Mouse (Mus musculus) limb, embryonic 12.5 days (tissue): ENCODE measurements around the gene Sorl1. TPM values are rescaled to one million over a fixed set of nuclear protein-coding genes. Genes with fewer than 3 reads are reported as not detected.

Source experiments
- ATAC-seq: fragments of 200-750 bp; cut with Nextera tagmentation; 2 replicates; pipeline ENCODE4 v1.8.0; 2017; ENCODE audit warnings: low read depth, moderate TSS enrichment; ENCODE audit not compliant: insufficient number of reproducible peaks, insufficient read depth, low FRiP score, low TSS enrichment
- H3K27ac ChIP-seq: fragments of 300-500 bp; sonication (generic); 2 replicates; pipeline ENCODE4 v1.5.1; 2016; ENCODE audit warnings: mild to moderate bottlenecking, moderate library complexity
- H3K27me3 ChIP-seq: fragments of 300-500 bp; sonication (generic); 2 replicates; pipeline ENCODE4 v1.6.1; 2016; ENCODE audit warnings: mild to moderate bottlenecking, moderate library complexity
- H3K36me3 ChIP-seq: fragments of 300-500 bp; sonication (generic); 2 replicates; pipeline ENCODE4 v1.6.1; 2016; ENCODE audit warnings: mild to moderate bottlenecking, moderate library complexity
- H3K4me1 ChIP-seq: fragments of 300-500 bp; sonication (generic); replicated peaks from 2 replicates; pipeline ENCODE4 v1.6.1; 2016
- H3K4me2 ChIP-seq: fragments of 300-500 bp; sonication (generic); 2 replicates; pipeline ENCODE4 v1.6.1; 2016; ENCODE audit warnings: mild to moderate bottlenecking, moderate library complexity
- H3K4me3 ChIP-seq: fragments of 300-500 bp; sonication (generic); replicated peaks from 2 replicates; pipeline ENCODE4 v1.5.1; 2016; ENCODE audit warnings: mild to moderate bottlenecking
- H3K9ac ChIP-seq: fragments of 300-500 bp; sonication (generic); replicated peaks from 2 replicates; pipeline ENCODE4 v1.6.1; 2016; ENCODE audit warnings: mild to moderate bottlenecking, moderate library complexity
- H3K9me3 ChIP-seq: fragments of 300-500 bp; sonication (generic); 2 replicates; pipeline ENCODE4 v1.6.1; 2016; ENCODE audit warnings: mild to moderate bottlenecking, moderate library complexity
- WGBS: fragments of 180-500 bp; shearing (Covaris S2); methylation state at CpG from one replicate; pipeline ENCODE4 v1.1.7; 2016; 5-methylcytosine and 5-hydroxymethylcytosine counted together
- polyA plus RNA-seq: library from polyadenylated mRNA; unstranded; fragments of >200 nt; fragmentation: Nextera tagmentation; extraction: Ambion mirVana; gene quantifications from 2 replicates; pipeline ENCODE4 v1.2.1, GENCODE M21; 2016

Gene Sorl1
- polyA plus RNA-seq, 1 experiment from 2014 or later, result 4.6 TPM

DNA sequence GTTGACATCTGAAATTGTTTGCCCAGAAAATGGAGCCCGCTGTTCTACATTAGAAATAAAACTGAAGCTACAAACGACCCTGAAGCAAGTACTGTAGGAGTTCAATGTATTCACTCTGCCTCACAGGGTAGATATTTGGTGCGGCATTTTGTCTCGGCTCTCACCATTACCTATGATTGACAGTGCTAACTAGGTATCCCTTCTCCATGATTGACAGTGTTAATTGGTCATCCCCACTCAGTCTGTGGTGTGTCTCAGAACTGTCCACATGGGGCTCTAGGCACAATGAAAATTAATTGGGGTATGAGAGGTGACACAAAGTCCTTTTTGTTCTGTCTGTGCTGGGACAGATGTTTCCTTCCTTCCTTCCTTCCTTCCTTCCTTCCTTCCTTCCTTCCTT lies 23.9 kb upstream of the Sorl1 start:
- ATAC-seq, result no peak
- Histone ChIP-seq H3K27ac (no peak overlapping the region), H3K4me3 (no peak overlapping the region), H3K4me2 (no peak overlapping the region), H3K9me3 (no peaks in the 10 kb centered on the region), H3K9ac (no peak overlapping the region), H3K36me3 (no peaks in the 10 kb centered on the region), H3K27me3 (no peaks in the 10 kb centered on the region), H3K4me1 (no peaks in the 10 kb centered on the region)
- 87% methylated on average over 4 of the region's 4 CpGs for WGBS

DNA sequence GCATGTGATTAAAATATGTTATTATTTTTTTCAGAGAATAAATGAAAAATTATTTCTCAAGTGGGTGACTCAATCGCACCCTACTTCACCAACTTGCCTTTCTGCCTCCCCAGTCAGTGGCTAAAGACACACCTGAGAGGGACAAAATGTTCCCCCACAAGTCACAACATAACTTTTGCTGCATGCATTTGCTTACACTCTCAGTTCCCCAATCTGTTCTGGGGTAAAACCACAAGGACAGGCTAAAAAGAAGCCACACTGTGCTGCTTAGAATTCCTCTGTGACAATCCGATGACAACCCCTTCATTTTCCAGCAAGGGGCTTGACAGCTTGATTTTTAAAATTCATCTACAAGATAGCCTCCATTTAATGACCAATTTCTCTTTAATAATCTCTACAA lies 22.4 kb upstream of the Sorl1 start:
- H3K9ac ChIP-seq, result no peak overlapping the region
- H3K36me3 ChIP-seq, result no peaks in the 10 kb centered on the region
- 94% methylated on average over 2 of the region's 2 CpGs for WGBS
- no peaks in the 10 kb centered on the region for H3K9me3 ChIP-seq
- no peaks in the 10 kb centered on the region for H3K27me3 ChIP-seq
- no peaks in the 10 kb centered on the region for H3K4me1 ChIP-seq
- no peak for ATAC-seq
- H3K4me3 ChIP-seq, result no peak overlapping the region
- no peak overlapping the region for H3K27ac ChIP-seq
- no peak overlapping the region for H3K4me2 ChIP-seq

DNA sequence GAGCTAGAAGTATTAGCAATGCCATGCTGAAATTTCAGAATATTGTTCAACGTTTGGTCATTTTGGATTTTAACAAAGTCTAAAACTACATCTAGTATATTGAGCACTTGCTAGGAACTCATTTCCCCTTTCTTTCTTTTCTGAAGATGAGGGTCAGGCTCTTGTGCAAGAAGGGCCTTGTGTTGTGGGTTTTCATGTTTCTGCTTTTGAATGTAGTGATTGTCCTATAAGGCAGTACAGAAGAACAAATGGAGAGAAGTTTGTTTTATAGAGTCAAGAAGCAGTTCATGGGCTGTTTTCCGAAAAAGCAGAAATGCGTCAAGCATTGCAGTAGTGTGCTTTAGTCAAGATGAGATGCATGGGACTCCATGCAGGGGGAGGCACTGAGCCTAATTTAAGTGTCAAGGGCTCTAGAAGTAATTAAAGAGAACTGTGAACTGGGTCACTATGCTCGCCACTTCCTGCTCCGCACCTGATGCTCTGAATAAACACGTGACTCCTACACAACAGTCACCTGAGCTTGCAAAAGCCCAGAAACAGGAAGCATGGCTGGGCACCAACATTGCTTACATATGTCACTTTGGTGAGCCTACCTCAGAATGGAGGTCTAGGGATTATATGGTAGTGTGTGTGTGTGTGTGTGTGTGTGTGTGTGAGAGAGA lies 17.6 kb upstream of the Sorl1 start:
- 78% methylated on average over 6 of the region's 6 CpGs for WGBS
- no peaks in the 10 kb centered on the region for H3K36me3 ChIP-seq
- no peaks in the 10 kb centered on the region for H3K9me3 ChIP-seq
- ATAC-seq, result no peak
- no peak overlapping the region for H3K27ac ChIP-seq
- H3K27me3 ChIP-seq, result no peaks in the 10 kb centered on the region
- no peak overlapping the region for H3K9ac ChIP-seq
- H3K4me1 ChIP-seq, result no peaks in the 10 kb centered on the region
- no peak overlapping the region for H3K4me2 ChIP-seq
- no peak overlapping the region for H3K4me3 ChIP-seq

DNA sequence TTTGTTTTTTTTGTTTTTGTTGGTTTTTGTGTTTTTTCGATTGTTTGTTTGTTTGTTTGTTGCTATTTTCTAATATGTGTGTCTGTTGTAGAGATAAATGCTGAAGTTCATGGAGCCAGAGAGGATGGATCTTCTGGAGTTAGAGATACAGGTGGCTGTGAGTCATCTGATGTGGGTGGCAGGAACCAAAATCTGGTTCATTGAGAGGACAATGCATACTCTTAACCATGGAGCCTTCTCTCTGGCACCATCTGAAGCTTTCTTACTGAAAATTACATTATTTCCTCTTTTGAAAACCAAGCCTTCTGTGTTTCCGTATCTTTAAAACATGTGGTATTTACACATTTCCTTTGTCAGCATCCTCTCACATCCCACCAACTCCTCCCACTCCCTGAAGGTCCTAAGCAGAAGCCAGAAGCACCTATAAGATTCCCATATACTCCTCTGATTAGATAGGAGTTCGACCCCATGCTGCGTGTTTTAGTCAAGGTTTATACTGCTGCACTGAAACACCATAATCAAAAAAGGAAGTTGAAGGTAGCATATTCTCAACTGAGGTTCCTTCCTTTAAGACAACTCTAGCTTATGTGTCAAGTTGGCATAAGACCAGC lies 14.3 kb upstream of the Sorl1 start:
- H3K4me3 ChIP-seq, result no peak overlapping the region
- H3K4me2 ChIP-seq, result no peak overlapping the region
- H3K9ac ChIP-seq, result no peak overlapping the region
- no peaks in the 10 kb centered on the region for H3K9me3 ChIP-seq
- H3K27ac ChIP-seq, result no peak overlapping the region
- H3K27me3 ChIP-seq, result no peaks in the 10 kb centered on the region; the same call in 1 of the 2 replicates
- ATAC-seq, result no peak
- no peaks in the 10 kb centered on the region for H3K36me3 ChIP-seq
- 88% methylated on average over 4 of the region's 4 CpGs for WGBS
- no peaks in the 10 kb centered on the region for H3K4me1 ChIP-seq

DNA sequence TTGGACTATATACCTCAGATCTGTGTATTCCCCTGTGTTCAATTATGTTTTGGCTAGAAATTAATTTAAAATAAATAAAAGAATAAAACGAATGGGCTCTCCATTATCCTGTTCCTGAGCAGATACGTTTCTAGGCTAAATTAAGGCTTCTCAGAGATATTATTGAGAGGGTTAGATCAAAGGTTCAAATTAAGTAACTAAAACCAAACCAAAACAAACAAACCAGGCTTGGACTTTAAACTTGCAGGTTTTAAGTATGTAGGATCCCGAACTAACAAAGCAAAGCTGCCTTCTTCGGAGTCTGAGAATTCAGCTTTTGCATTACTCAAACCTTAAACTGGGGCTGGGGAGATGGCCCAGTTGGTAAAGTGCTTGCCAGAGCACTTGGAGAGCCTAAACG lies 13.5 kb upstream of the Sorl1 start:
- Histone ChIP-seq H3K4me2 (no peak overlapping the region), H3K36me3 (no peaks in the 10 kb centered on the region), H3K4me1 (no peaks in the 10 kb centered on the region), H3K4me3 (no peak overlapping the region), H3K9me3 (no peaks in the 10 kb centered on the region), H3K27ac (no peak overlapping the region), H3K27me3 (no peaks in the 10 kb centered on the region; the same call in 1 of the 2 replicates), H3K9ac (no peak overlapping the region)
- WGBS, result 75% methylated on average over 5 of the region's 5 CpGs
- no peak for ATAC-seq

DNA sequence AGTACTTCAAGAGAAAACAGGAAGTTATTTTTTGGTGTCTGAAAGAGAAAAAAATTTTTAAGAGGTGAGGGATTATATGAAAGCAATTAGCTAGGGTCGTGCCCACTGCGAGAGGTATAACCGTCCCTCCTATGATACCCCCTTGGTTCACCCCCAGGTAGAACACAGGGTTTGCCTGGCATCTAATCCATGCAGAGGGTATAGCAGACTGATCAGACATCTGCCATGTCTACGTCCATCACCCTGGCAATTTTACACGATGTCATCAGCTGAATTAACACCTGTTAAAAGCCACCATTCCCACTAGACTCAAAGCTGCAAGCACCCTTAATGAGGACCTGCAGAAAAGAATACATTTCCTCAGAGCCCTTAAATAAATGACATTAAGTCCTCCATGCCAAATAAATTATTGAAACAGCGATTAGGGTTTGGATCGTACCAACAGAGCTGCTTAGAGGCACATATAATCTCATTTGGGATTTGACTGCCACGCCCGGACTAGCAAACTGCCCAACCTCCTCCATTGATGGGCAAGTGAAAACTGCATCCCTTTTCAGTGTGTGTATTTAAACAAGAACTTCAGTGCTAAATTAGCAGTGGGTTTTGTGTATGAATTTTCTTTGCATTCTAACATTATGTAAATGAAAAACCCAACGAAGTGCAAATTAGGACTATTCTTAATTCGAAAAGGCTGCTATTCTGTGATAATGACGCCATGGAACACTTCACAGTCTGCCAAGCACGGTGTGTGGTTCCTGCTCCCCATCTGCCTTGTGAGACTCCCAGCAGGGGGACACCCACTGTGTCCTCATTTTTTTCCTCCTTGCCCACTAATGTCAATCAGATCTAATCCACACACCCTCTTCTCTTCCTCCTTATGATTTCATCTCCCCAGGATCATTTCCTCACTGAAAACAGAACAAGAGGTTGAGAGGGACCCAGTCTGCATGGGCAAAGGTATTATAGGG lies 7.0 kb upstream of the Sorl1 start:
- no peak overlapping the region for H3K4me3 ChIP-seq
- ATAC-seq, result no peak
- no peak overlapping the region for H3K4me2 ChIP-seq
- no peaks in the 10 kb centered on the region for H3K36me3 ChIP-seq
- H3K27ac ChIP-seq, result no peak overlapping the region
- H3K4me1 ChIP-seq, result no peaks in the 10 kb centered on the region
- 76% methylated on average over 13 of the region's 13 CpGs for WGBS
- no peak overlapping the region for H3K9ac ChIP-seq
- H3K9me3 ChIP-seq, result no peaks in the 10 kb centered on the region
- H3K27me3 ChIP-seq, result peaks cover 7% of the 10 kb centered on the region; the same call in 1 of the 2 replicates

DNA sequence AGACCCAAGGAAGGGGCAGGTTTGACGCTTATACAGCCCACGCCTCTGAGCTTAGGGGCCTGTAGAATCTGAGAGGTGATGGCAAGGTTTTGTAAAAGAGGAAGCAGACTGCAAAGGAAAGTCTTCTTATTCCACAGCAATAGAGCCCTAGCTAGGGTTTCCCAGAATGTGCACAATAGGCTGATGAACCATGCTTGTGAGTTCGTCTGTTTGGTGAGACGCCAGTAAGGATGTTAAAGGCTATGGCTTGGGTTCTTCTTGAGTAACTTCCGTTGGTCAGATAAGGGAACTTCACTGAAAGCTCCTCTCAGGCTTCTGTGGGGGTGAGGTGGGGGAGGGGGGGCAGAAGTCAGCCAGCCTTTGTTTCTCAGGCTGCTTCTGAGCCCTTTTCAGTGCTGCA lies 3.9 kb upstream of the Sorl1 start:
- Histone ChIP-seq H3K36me3 (no peaks in the 10 kb centered on the region), H3K27ac (no peak overlapping the region), H3K4me3 (no peak overlapping the region), H3K27me3 (peaks cover 29% of the 10 kb centered on the region), H3K9ac (no peak overlapping the region), H3K4me2 (no peak overlapping the region), H3K4me1 (peaks cover 7% of the 10 kb centered on the region; the same call in 1 of the 2 replicates), H3K9me3 (no peaks in the 10 kb centered on the region)
- WGBS, result 92% methylated on average over 5 of the region's 5 CpGs
- no peak for ATAC-seq

DNA sequence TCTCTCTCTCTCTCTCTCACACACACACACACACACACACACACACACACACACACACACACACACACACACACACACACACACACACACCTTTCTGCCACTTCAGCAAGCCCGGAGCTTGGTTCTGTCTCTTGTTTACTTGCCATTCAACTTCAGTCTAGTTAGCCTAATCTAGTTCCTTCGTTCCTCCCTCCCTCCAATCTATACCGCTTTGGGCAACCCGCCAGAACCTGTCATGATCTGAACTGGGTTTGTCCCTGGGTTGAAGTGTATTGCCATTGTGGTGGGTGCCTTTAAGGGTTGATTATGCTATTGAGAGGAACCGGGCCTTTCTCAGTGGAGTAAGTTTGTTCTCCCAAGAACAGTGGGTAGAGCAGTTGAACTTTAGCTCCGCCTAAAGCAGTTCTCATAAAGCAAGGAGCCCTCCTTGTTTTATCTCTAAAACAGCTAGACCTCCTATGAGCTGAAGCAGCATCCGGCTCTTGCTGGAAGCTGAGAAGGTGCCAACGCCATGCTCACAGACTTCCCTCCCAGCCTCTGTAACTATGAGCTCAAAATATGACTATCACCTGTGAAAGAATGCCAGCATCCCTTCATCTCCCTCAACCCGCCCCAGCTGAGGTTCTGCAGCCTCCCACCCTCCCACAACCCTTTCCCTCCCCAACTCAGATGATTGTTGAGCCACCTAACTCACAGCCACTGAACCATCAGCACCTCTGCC lies 1.3 kb upstream of the Sorl1 start:
- Histone ChIP-seq H3K9ac (no peak overlapping the region), H3K4me3 (no peak overlapping the region), H3K27me3 (peaks cover 51% of the 10 kb centered on the region), H3K4me2 (no peak overlapping the region), H3K4me1 (peaks cover 8% of the 10 kb centered on the region), H3K27ac (no peak overlapping the region), H3K36me3 (no peaks in the 10 kb centered on the region), H3K9me3 (no peaks in the 10 kb centered on the region)
- ATAC-seq, result no peak
- WGBS, result 85% methylated on average over 9 of the region's 9 CpGs

DNA sequence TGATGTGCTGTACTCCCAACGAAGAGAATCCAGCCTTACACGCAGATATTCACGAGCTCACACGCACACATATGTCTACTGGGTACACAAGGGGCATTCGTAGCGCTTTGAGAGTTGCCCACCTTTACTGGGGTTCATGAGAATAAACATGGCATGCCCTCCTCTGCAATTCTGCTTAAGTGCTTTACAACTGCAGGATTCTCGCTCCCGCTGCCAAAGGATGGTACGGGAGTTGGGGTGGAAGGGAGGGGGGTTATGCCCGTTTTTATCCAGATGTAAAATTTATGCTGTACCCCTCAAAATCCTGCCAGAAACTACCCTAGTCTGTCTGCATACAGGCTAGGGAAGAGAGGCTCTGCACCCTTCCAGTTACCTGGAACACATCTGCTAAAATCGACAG lies 893 bp downstream of the Sorl1 start:
- H3K27me3 ChIP-seq, result peaks cover 46% of the 10 kb centered on the region
- peak overlapping the region; percentile 81 for H3K9ac ChIP-seq
- no peaks in the 10 kb centered on the region for H3K9me3 ChIP-seq
- no peak overlapping the region for H3K27ac ChIP-seq
- 28% methylated on average over 11 of the region's 11 CpGs for WGBS
- no peaks in the 10 kb centered on the region for H3K36me3 ChIP-seq
- H3K4me1 ChIP-seq, result peaks cover 8% of the 10 kb centered on the region
- ATAC-seq, result no peak
- peak overlapping the region; percentile 95 for H3K4me2 ChIP-seq
- H3K4me3 ChIP-seq, result peak overlapping the region; percentile 76

DNA sequence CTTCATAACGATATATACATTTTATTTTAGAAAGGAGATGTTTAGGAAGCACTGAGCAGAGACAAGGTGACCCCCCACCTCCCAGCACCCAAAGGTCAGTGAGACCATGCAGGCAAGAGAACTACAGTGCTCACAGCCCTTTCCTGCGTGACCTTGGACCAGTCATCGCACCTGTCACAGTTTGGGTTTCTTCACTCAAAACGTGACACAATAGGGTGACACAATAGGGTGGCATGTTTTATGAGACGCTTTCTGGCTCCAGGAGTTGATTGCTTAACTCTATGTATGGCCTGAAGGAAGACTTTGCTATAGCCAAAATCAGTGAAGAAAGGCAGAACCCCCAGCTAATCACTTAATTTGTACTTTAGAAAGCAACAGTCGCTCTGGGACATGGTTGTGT lies 1.7 kb downstream of the Sorl1 start:
- Histone ChIP-seq H3K9me3 (no peaks in the 10 kb centered on the region), H3K36me3 (no peaks in the 10 kb centered on the region), H3K27me3 (peaks cover 46% of the 10 kb centered on the region), H3K4me3 (no peak overlapping the region), H3K9ac (no peak overlapping the region), H3K27ac (no peak overlapping the region), H3K4me1 (peaks cover 8% of the 10 kb centered on the region), H3K4me2 (peak overlapping the region; percentile 95)
- WGBS, result 84% methylated on average over 6 of the region's 6 CpGs
- ATAC-seq, result no peak
